Mouse (Mus musculus) gastrocnemius, adult 8-10 months (tissue): ENCODE results near the gene Nod2. TPM values are rescaled to one million over a fixed set of nuclear protein-coding genes. Genes with fewer than 3 reads are reported as not detected.
A peak's percentile ranks its signal among the peaks of the same experiment; 100 is the strongest.

Source experiments
- DNase-seq, 2 experiments: peaks; one replicate each; pipeline ENCODE4 v3.0.0; 2022; ENCODE audit warnings: low spot score in 2 of 2
- total RNA-seq, 4 experiments: library from RNA; stranded (reverse); gene quantifications; 2 replicates each; pipeline ENCODE4 v1.2.4; 2022

The Nod2 gene
- total RNA-seq, 4 experiments from 2014 or later, result 0.13 to 0.29 (median 0.20) TPM

- DNase-seq, result no peak
These were observed 28.5 kb downstream of the Nod2 start for GRCm38 (mm10) chr8:88675372-88676165.

- DNase-seq, result no peak
These were observed 30.0 kb downstream of the Nod2 start for GRCm38 (mm10) chr8:88677071-88677470.

GRCm38 (mm10) chr8:88680566-88680965, 33.5 kb downstream of the Nod2 start:
- no peak for DNase-seq

- no peak for DNase-seq
These were observed 33.9 kb downstream of the Nod2 start for GRCm38 (mm10) chr8:88681046-88681445.

- DNase-seq, result no peak
These were observed 36.7 kb downstream of the Nod2 start for GRCm38 (mm10) chr8:88683656-88684289.

- no peak for DNase-seq
These were observed 39.3 kb downstream of the Nod2 start for GRCm38 (mm10) chr8:88686226-88686905.

GRCm38 (mm10) chr8:88686906-88687235, 39.8 kb downstream of the Nod2 start:
- no peak for DNase-seq

GRCm38 (mm10) chr8:88689151-88689550, 42.0 kb downstream of the Nod2 start:
- DNase-seq, result no peak

GRCm38 (mm10) chr8:88689891-88690290, 42.8 kb downstream of the Nod2 start:
- DNase-seq, result no peak

- DNase-seq, result no peak
These were observed 44.3 kb downstream of the Nod2 start for GRCm38 (mm10) chr8:88691342-88691948.

- no peak for DNase-seq
These were observed 44.8 kb downstream of the Nod2 start for GRCm38 (mm10) chr8:88691961-88692360.

GRCm38 (mm10) chr8:88692866-88693265, 45.8 kb downstream of the Nod2 start:
- no peak for DNase-seq

- DNase-seq, result no peak
These were observed 46.3 kb downstream of the Nod2 start for GRCm38 (mm10) chr8:88693376-88693775.

- DNase-seq, result no peak
These were observed 47.2 kb downstream of the Nod2 start for GRCm38 (mm10) chr8:88694291-88694690.

- DNase-seq, result no peak
These were observed 49.1 kb downstream of the Nod2 start for GRCm38 (mm10) chr8:88696228-88696627.

GRCm38 (mm10) chr8:88696721-88697641, 49.9 kb downstream of the Nod2 start, which contains the start of gene Cyld:
Gene Cyld (plus strand): TSS chr8:88697028.
- DNase-seq, result peak; percentile 98 to 99

- DNase-seq, result peak in 1 of 2 experiments; percentile 14
These were observed 50.5 kb downstream of the Nod2 start for GRCm38 (mm10) chr8:88697642-88698031.

- no peak for DNase-seq
These were observed 50.9 kb downstream of the Nod2 start for GRCm38 (mm10) chr8:88698048-88698447.

GRCm38 (mm10) chr8:88701611-88702010, 54.5 kb downstream of the Nod2 start:
- DNase-seq, result no peak

GRCm38 (mm10) chr8:88702816-88703215, 55.7 kb downstream of the Nod2 start:
- DNase-seq, result no peak
